Mouse (Mus musculus) CH12.LX (cell line): ENCODE measurements at regions not wholly inside any gene's neighbourhood (a gene's known extent, or its start where the extent isn't known, plus 50 kb on each side); places are given as distances from the start of the nearest gene placed in this dataset.

Source experiments
- DNase-seq: peaks from one replicate; pipeline ENCODE4 v3.0.0-alpha.2; 2013; ENCODE audit errors: extremely low read depth
- H3K27ac ChIP-seq: 2 replicates; pipeline ENCODE4 v1.5.1; 2012; ENCODE audit warnings: low read depth, mild to moderate bottlenecking, control low read depth, moderate library complexity; ENCODE audit not compliant: insufficient read depth
- H3K27me3 ChIP-seq: replicated peaks from 2 replicates; pipeline ENCODE3; 2012; ENCODE audit warnings: inconsistent platforms
- H3K36me3 ChIP-seq, 2 experiments: replicated peaks in 1 of 2; 2 replicates each; pipeline versions ENCODE3 to v1.6.1; 2012; ENCODE audit warnings: inconsistent platforms in 1 of 2, low read length in 1 of 2, mild to moderate bottlenecking in 1 of 2, mixed read lengths in 1 of 2, moderate library complexity in 1 of 2; ENCODE audit not compliant: control insufficient read depth in 1 of 2, insufficient read depth in 1 of 2
- H3K4me1 ChIP-seq, 2 experiments: 2 replicates each; pipeline ENCODE4 v1.6.1; 2012; ENCODE audit warnings: inconsistent platforms in 1 of 2, moderate library complexity in 1 of 2; ENCODE audit not compliant: insufficient read depth in 2 of 2, control insufficient read depth in 1 of 2
- H3K4me2 ChIP-seq: 2 replicates; pipeline ENCODE4 v1.6.1; 2012; ENCODE audit warnings: low read depth, mild to moderate bottlenecking, control low read depth; ENCODE audit not compliant: poor library complexity, insufficient read depth, severe bottlenecking
- H3K4me3 ChIP-seq, 3 experiments: fragments of 150-350 bp in 1 of 3; sonication (generic) in 1 of 3; replicated peaks in 1 of 3; 2 replicates each; pipeline versions ENCODE3 to v1.5.1; 2011 to 2012; ENCODE audit warnings: low read depth in 2 of 3, low read length in 2 of 3, mild to moderate bottlenecking in 2 of 3, moderate library complexity in 2 of 3, control low read depth in 1 of 3, improper control_type of control experiment in 1 of 3, inconsistent platforms in 1 of 3, mixed read lengths in 1 of 3; ENCODE audit not compliant: poor library complexity in 1 of 3
- H3K79me2 ChIP-seq: replicated peaks from 2 replicates; pipeline ENCODE4 v1.6.1; 2012; ENCODE audit warnings: mild to moderate bottlenecking, moderate library complexity; ENCODE audit not compliant: control insufficient read depth, poor library complexity, insufficient read depth, severe bottlenecking; ENCODE audit errors: extremely low read depth
- H3K9ac ChIP-seq: 2 replicates; pipeline ENCODE4 v1.6.1; 2012; ENCODE audit warnings: low read depth, mild to moderate bottlenecking, control low read depth, moderate library complexity; ENCODE audit not compliant: insufficient read depth
- H3K9me3 ChIP-seq: replicated peaks from 2 replicates; pipeline ENCODE3; 2012; ENCODE audit warnings: low read length, inconsistent platforms, mixed read lengths
- CHD1 ChIP-seq: IDR thresholded peaks from 2 replicates; pipeline ENCODE4 v1.6.1; 2012; ENCODE audit warnings: low read depth, low read length, improper control_type of control experiment, inconsistent platforms
- EP300 ChIP-seq: IDR thresholded peaks from 2 replicates; pipeline ENCODE4 v1.6.1; 2011; ENCODE audit warnings: low read length, improper control_type of control experiment
- GABPA ChIP-seq: IDR thresholded peaks from 2 replicates; pipeline ENCODE4 v1.6.1; 2012; ENCODE audit warnings: low read depth, low read length, improper control_type of control experiment, inconsistent platforms; ENCODE audit not compliant: insufficient replicate concordance
- HCFC1 ChIP-seq: IDR thresholded peaks from 2 replicates; pipeline ENCODE4 v1.6.1; 2012; ENCODE audit warnings: low read depth, mild to moderate bottlenecking, inconsistent platforms, low read length, improper control_type of control experiment
- KAT2A ChIP-seq: IDR thresholded peaks from 2 replicates; pipeline ENCODE4 v1.6.1; 2012; ENCODE audit warnings: low read length, improper control_type of control experiment, inconsistent platforms; ENCODE audit not compliant: insufficient replicate concordance
- MAX ChIP-seq: IDR thresholded peaks from 2 replicates; pipeline ENCODE4 v1.6.1; 2011; ENCODE audit warnings: low read length, improper control_type of control experiment
- MEF2A ChIP-seq: IDR thresholded peaks from 2 replicates; pipeline ENCODE4 v1.6.1; 2014; ENCODE audit warnings: low read depth, mild to moderate bottlenecking, inconsistent platforms, low read length, improper control_type of control experiment, borderline replicate concordance
- MXI1 ChIP-seq: IDR thresholded peaks from 2 replicates; pipeline ENCODE4 v1.6.1; 2011; ENCODE audit warnings: mild to moderate bottlenecking, low read depth, low read length, improper control_type of control experiment
- MYC ChIP-seq: IDR thresholded peaks from 2 replicates; pipeline ENCODE4 v1.6.1; 2011; ENCODE audit warnings: low read depth, mild to moderate bottlenecking, improper control_type of control experiment, low read length
- NELFE ChIP-seq: IDR thresholded peaks from 2 replicates; pipeline ENCODE4 v1.6.1; 2011; ENCODE audit warnings: low read depth, low read length, improper control_type of control experiment
- NRF1 ChIP-seq: IDR thresholded peaks from 2 replicates; pipeline ENCODE4 v1.6.1; 2014; ENCODE audit warnings: low read depth, mild to moderate bottlenecking, inconsistent platforms, low read length, improper control_type of control experiment, moderate library complexity
- PAX5 ChIP-seq: IDR thresholded peaks from 2 replicates; pipeline ENCODE4 v1.6.1; 2012; ENCODE audit warnings: low read length, inconsistent platforms, mixed read lengths
- POLR2A ChIP-seq: IDR thresholded peaks from 2 replicates; pipeline ENCODE4 v1.6.1; 2011; ENCODE audit warnings: low read depth, mild to moderate bottlenecking, improper control_type of control experiment, low read length
- POLR2AphosphoS2 ChIP-seq: IDR thresholded peaks from 2 replicates; pipeline ENCODE4 v1.6.1; 2011; ENCODE audit warnings: low read depth, low read length, improper control_type of control experiment
- RAD21 ChIP-seq: IDR thresholded peaks from 2 replicates; pipeline ENCODE4 v1.6.1; 2011; ENCODE audit warnings: low read depth, mild to moderate bottlenecking, low read length, improper control_type of control experiment, moderate library complexity
- TBP ChIP-seq: conservative IDR thresholded peaks from 2 replicates; pipeline ENCODE4 v1.6.1; 2011; ENCODE audit warnings: low read depth, low read length, improper control_type of control experiment
- TCF12 ChIP-seq: IDR thresholded peaks from 2 replicates; pipeline ENCODE4 v1.6.1; 2014; ENCODE audit warnings: low read depth, mild to moderate bottlenecking, inconsistent platforms, low read length, improper control_type of control experiment
- UBTF ChIP-seq: IDR thresholded peaks from 2 replicates; pipeline ENCODE4 v1.6.1; 2012; ENCODE audit warnings: low read depth, mild to moderate bottlenecking, inconsistent platforms, low read length, improper control_type of control experiment, moderate library complexity
- USF2 ChIP-seq: conservative IDR thresholded peaks from 2 replicates; pipeline ENCODE4 v1.6.1; 2011; ENCODE audit warnings: low read depth, low read length, improper control_type of control experiment
- ZKSCAN1 ChIP-seq: IDR thresholded peaks from 2 replicates; pipeline ENCODE4 v1.6.1; 2012; ENCODE audit warnings: low read depth, inconsistent platforms, low read length, improper control_type of control experiment, borderline replicate concordance
- ZMIZ1 ChIP-seq: IDR thresholded peaks from 2 replicates; pipeline ENCODE4 v1.6.1; 2012; ENCODE audit warnings: low read depth, mild to moderate bottlenecking, inconsistent platforms, low read length, improper control_type of control experiment
- ZNF384 ChIP-seq: IDR thresholded peaks from 2 replicates; pipeline ENCODE4 v1.6.1; 2012; ENCODE audit warnings: low read depth, low read length, improper control_type of control experiment, inconsistent platforms
- dilution Hi-C: fragments of 300-500 bp; cut with MboI; formaldehyde crosslinking; loops from 2 replicates; pipeline ENCODE4 v1.14.3; 2020; ENCODE audit warnings: low sequenced_read_pairs; ENCODE audit not compliant: extremely low pct_unique_long_range_greater_than_20kb, extremely low pct_ligation_motif_present
- in situ Hi-C: fragments of 300-500 bp; cut with MboI; formaldehyde crosslinking; loops from 3 replicates; pipeline ENCODE4 v1.14.3; 2019; ENCODE audit warnings: low sequenced_read_pairs, low pct_ligation_motif_present, low pct_unique_long_range_greater_than_20kb, mixed read lengths

GRCm38 (mm10) chr16:73670516-73670915 is 741.1 kb downstream of the Robo2 start:
- DNase-seq: no peak
- Histone ChIP-seq H3K36me3 (no peaks in the 10 kb centered on the region), H3K79me2 (no peaks in the 10 kb centered on the region), H3K9ac (no peak overlapping the region), H3K9me3 (peaks cover 40% of the 10 kb centered on the region), H3K27ac (no peak overlapping the region), H3K27me3 (no peaks in the 10 kb centered on the region), H3K4me3 (no peak overlapping the region), H3K4me2 (no peak overlapping the region), H3K4me1 (no peaks in the 10 kb centered on the region)
- TF ChIP-seq TBP (no peak), HCFC1 (no peak), UBTF (no peak), KAT2A (no peak), POLR2A (no peak), CHD1 (no peak), NELFE (no peak), EP300 (no peak), ZMIZ1 (no peak), RAD21 (no peak), ZKSCAN1 (no peak), MEF2A (no peak)
- in situ Hi-C loops: no loop called here
- dilution Hi-C loops: no loop called here

- Histone ChIP-seq H3K4me1 (no peaks in the 10 kb centered on the region), H3K79me2 (no peaks in the 10 kb centered on the region), H3K4me2 (no peak overlapping the region), H3K27me3 (no peaks in the 10 kb centered on the region), H3K9ac (no peak overlapping the region), H3K36me3 (no peaks in the 10 kb centered on the region), H3K27ac (no peak overlapping the region), H3K9me3 (peaks cover 34% of the 10 kb centered on the region), H3K4me3 (no peak overlapping the region)
- TF ChIP-seq ZKSCAN1 (no peak), UBTF (no peak), POLR2AphosphoS2 (no peak), NRF1 (no peak), MAX (no peak), MXI1 (no peak), POLR2A (no peak), ZNF384 (no peak), TCF12 (no peak), MYC (no peak), KAT2A (no peak), HCFC1 (no peak), TBP (no peak), USF2 (no peak), ZMIZ1 (no peak), GABPA (no peak), PAX5 (no peak)
- in situ Hi-C loops (no loop called here), dilution Hi-C loops (no loop called here)
- no peak for DNase-seq
Measured at GRCm38 (mm10) chr16:73652976-73653690, 758.5 kb downstream of the Robo2 start.
